Mouse (Mus musculus): Measurements from ENCODE around the gene Slf2.

DNA sequence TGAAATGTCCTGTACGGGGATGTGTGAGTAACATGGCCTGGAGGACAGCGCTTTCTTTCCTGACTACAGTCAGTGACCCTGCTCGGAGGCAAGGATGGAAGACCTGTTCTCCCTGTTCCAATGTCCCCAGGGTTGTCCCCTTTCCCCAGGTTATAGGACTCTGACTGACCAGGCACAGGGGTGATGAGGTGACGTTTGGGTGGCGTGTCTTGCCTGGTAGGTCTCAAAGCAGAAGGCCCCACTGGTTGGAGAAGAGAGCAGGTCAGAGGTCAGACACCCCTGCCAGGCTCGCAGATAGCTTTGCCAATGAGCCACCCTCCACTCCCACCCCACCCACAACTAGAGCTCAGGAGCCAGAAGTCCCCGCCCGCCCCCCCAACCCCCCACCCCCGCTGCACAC, 98.6 kb downstream of the Slf2 start:
- TF ChIP-seq CTCF (IDR thresholded peaks at IDR 0.05; ENCODE audit: low read depth, low read length) (no peak), GATA1 (IDR thresholded peaks at IDR 0.05; ENCODE audit: borderline replicate concordance, low read length) (no peak), POLR2AphosphoS5 (IDR thresholded peaks at IDR 0.05; ENCODE audit: insufficient replicate concordance, low read depth, low read length) (no peak), TAL1 (conservative IDR thresholded peaks at IDR 0.05; ENCODE audit: low read depth, low read length) (no peak)
